Mouse (Mus musculus) CD4-positive helper T cell, adult 2 months (primary cell): ENCODE data around the gene Etfbkmt.
"Not testable (repeated sequence)": the region's sequence is repeated elsewhere in the genome, so short reads cannot be mapped to it uniquely, and the experiment has no call there.

Source experiments
- DNase-seq: peaks from one replicate; pipeline ENCODE4 v3.0.0-alpha.2; 2012; ENCODE audit warnings: low read depth, missing footprints, low spot score

Gene Etfbkmt

GRCm38 (mm10) chr6:149187371-149187770 lies 47.7 kb downstream of the Etfbkmt start:
- no peak for DNase-seq

- DNase-seq = peak; percentile 96
Measured at GRCm38 (mm10) chr6:149188041-149188924, 48.6 kb downstream of the Etfbkmt start, which contains the start of gene Amn1. Gene Amn1 (minus strand): TSS chr6:149188712.

- DNase-seq = no peak
Measured at GRCm38 (mm10) chr6:149188925-149189257, 49.2 kb downstream of the Etfbkmt start.

GRCm38 (mm10) chr6:149189340-149189922 lies 49.8 kb downstream of the Etfbkmt start:
- DNase-seq = peak; percentile 6

- not testable (repeated sequence) for DNase-seq
Measured at GRCm38 (mm10) chr6:149191951-149192350, 52.3 kb downstream of the Etfbkmt start.

GRCm38 (mm10) chr6:149193276-149193905 lies 53.7 kb downstream of the Etfbkmt start:
- DNase-seq = peak; percentile 87

GRCm38 (mm10) chr6:149197116-149197515 lies 57.5 kb downstream of the Etfbkmt start:
- no peak for DNase-seq

- no peak for DNase-seq
Measured at GRCm38 (mm10) chr6:149198572-149198971, 58.9 kb downstream of the Etfbkmt start.
